Mouse (Mus musculus) megakaryocyte, embryonic 14.5 days (primary cell): ENCODE data around the gene Zfp362.

Experiments used
- FLI1 ChIP-seq: IDR thresholded peaks from 2 replicates; pipeline ENCODE4 v1.6.1; 2012; ENCODE audit warnings: low read length, inconsistent platforms, mixed read lengths
- GATA1 ChIP-seq: IDR thresholded peaks from 3 replicates; pipeline ENCODE4 v1.6.1; 2012; ENCODE audit warnings: mixed read lengths, low read length, inconsistent platforms, borderline replicate concordance

GRCm38 (mm10) chr4:128760029-128760428 is 45.8 kb downstream of the Zfp362 start:
- TF ChIP-seq GATA1 (no peak), FLI1 (no peak)
